Mouse (Mus musculus): Measurements from ENCODE around the gene Tmem232.
"Not testable (repeated sequence)": the region's sequence is repeated elsewhere in the genome, so short reads cannot be mapped to it uniquely, and the experiment has no call there.

The Tmem232 gene

DNA sequence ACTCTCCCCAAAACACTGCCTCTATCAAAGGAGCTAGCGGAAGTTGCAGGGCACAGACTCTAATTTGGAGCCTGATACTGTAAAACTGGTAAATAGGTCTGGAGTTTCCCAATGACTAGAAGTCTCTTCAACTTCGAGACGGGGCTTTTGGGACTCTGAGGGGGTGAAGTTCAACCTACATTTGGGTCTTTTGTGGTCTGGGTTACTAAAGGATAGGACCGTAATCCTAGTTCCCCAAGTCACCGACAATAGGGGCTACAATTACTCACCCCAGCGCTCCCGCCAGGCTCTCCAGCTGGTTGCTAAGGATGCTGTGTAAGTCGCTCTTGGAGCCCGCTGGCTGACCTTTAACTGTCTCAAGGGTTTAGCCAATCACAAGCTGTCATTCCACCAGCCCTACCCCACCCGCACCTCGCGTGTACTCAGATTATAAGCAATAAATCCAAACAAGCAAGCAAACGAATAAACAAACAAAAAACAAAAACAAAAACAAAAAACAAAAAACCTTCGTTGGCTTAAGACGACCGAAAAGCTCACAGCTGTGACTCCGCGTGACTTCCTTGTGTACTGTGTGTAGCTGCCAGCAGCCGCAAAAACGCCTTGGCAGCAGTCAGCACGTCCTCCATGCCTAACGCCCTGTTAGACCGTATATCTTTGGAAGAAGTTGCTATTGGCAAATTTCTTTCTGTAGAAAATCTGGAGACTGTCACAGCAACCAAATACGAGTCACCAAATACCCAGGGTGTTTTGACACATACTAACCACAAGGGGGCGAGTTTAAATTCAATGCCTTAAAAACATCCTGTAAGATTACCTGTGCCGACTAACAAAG, at the start of gene Tmem232:
TSS of gene Tmem232 (minus strand) at position 342 of the 832 bp plus-strand sequence.
- no peak for DNase-seq (ENCODE audit: low spot score in 2 of 2)

DNA sequence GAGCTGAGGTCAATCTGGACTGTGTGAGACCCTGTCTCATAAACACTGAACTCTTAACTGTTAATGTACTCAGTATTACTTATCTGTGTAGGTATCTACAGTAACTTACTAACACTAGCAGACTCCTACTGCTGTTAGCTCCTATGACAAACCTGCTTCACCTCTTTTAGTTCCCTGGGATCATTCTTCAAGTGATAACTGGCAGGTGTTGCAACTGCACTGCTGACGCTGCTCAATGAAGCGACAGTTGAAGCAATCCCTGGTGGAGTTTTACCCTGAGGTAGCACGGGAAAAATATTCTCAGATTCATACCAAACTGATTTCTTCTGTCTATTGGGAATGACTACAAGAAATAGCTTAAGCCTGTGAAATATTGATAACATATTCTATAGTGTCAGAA, 46.3 kb upstream of the Tmem232 start:
- no peak for DNase-seq (ENCODE audit: low spot score in 2 of 2)

- DNase-seq (ENCODE audit: low spot score in 2 of 2): no peak
These were observed 40.9 kb upstream of the Tmem232 start for GRCm38 (mm10) chr17:65581440-65581839.

- no peak for DNase-seq (ENCODE audit: low spot score in 2 of 2)
These were observed 39.2 kb upstream of the Tmem232 start for GRCm38 (mm10) chr17:65579766-65580165.

GRCm38 (mm10) chr17:65575339-65575738, 34.8 kb upstream of the Tmem232 start:
- no peak for DNase-seq (ENCODE audit: low spot score in 2 of 2)

DNA sequence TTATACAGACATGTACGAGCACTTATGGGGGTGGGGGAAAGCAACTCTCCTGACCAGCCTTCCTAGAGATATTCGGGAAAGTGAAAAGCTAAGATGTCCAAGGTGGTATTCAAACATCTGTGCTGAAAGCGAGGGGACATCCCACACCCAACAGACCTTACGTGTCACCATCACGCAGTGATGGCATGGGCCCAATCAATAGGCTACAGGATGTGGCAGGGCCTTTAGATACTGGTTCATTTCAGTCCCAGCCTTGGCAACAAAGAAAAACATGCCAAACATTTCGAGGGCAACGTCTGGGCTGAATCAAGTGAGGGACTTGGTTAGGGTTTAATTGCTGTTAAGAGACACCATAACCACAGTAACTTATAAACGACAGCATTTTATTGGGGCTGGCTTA, 34.3 kb upstream of the Tmem232 start:
- no peak for DNase-seq (ENCODE audit: low spot score in 2 of 2)

GRCm38 (mm10) chr17:65571866-65572265, 31.3 kb upstream of the Tmem232 start:
- peak in 1 of 2 experiments; percentile 39 for DNase-seq (ENCODE audit: low spot score in 2 of 2)

GRCm38 (mm10) chr17:65571466-65571865, 30.9 kb upstream of the Tmem232 start:
- no peak for DNase-seq (ENCODE audit: low spot score in 2 of 2)

- DNase-seq (ENCODE audit: low spot score in 2 of 2): no peak
These were observed 23.6 kb upstream of the Tmem232 start for GRCm38 (mm10) chr17:65564189-65564588.

- DNase-seq (ENCODE audit: low spot score in 2 of 2): no peak
These were observed 22.8 kb upstream of the Tmem232 start for GRCm38 (mm10) chr17:65563345-65563744.

DNA sequence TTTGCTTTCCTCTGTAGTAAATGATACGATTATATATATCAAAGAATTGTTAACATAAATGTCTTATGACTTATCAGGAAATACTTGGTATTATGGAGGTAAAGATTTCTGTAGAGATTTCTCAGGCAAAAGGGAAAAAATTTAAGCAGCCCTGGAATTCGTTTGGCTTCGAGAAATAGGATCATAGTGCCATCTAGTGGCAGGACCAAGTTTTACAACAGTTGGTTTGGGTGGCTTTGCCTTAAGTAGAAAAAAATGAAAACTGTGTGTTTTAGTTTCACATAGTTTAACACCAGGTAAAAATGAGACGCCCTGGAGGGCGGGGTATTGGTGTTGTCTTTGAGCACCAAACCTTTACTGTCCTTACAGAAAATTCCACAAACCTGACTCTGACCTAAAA, 22.2 kb upstream of the Tmem232 start:
- peak; percentile 32 to 42 for DNase-seq (ENCODE audit: low spot score in 2 of 2)

DNA sequence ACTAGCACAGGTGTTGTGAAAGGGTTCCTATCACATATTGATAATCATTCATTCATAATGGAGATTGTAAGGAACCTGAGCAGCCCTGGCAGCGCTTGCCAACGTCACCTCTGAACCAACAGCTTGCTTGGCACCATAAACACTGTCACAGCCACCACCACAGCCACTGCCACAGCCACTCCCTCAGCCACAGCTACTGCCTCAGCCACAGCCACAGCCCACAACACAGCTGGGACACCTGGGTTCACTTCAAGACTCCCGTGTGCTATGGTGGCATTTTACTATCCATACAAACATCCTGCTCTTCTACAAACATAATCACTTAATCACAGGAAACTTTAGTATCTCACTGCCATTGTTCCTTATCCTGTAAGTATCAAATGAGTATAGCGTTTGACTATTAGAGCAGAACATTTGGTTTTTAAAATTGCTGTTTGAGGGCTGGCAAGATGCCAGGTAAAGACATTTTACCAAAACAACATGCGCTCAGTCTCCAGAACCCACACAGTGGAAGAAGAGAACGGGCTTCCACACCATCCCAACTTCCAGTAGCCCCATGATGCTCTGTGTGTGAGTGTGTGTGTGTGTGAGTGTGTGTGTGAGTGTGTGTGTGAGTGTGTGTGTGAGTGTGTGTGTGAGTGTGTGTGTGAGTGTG, 20.9 kb upstream of the Tmem232 start:
- no peak for DNase-seq (ENCODE audit: low spot score in 2 of 2)

DNA sequence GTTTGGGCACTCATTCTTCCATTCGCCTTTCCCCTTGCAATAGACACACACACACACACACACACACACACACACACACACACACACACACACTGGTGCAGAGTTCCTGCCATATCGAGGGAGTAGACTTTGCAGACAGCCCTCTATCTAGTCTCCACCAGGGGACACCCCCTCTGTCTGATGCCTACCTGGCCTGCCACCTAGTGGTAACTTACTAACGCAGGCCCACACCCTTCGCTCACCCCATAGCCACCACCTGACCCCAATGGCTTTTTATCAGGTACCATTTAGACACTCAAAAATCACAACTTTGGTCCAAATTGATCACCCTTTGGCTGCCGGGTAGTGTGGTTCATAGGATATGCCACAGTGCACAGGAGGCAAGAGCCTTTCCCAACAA, 18.7 kb upstream of the Tmem232 start:
- DNase-seq (ENCODE audit: low spot score in 2 of 2): no peak

DNA sequence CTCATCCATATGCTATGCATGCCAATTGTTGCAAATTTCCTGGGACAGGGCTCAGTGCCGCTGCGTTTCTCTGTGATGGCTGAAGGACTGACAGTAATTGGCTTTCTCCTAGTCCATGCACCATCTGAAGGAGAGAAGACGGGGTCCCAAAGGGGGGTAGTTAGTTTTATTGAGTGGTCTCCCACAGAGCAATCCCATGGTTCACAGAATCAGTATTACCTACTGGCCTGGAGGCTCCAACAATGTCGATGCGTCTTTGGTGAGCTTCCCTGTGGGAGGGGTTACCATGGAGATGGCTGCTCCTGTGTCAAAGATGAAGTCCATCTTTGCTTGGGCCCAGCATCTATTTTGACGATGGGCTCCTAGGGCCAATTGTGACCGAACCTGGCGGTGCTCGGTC, 18.2 kb upstream of the Tmem232 start:
- DNase-seq (ENCODE audit: low spot score in 2 of 2): no peak

DNA sequence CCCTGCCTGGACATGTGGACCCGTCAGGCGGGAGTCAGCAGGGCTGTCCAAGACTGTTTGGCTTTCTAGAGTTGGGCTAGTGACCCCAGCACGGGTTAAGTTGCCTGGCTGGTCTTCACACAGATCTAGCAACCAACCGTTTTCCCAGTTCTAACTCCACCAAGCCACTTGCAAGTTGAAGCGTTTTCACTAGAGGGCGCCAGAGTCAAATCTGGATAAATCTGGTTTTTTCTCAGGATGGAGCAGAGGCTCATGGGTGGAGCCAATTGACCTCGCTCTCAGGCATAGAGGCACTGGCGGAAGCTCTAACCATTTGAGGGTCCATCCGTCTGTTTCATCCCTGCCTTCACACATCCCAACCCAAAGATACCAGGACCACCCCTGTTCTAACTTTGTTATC, 17.6 kb upstream of the Tmem232 start:
- DNase-seq (ENCODE audit: low spot score in 2 of 2): no peak

DNA sequence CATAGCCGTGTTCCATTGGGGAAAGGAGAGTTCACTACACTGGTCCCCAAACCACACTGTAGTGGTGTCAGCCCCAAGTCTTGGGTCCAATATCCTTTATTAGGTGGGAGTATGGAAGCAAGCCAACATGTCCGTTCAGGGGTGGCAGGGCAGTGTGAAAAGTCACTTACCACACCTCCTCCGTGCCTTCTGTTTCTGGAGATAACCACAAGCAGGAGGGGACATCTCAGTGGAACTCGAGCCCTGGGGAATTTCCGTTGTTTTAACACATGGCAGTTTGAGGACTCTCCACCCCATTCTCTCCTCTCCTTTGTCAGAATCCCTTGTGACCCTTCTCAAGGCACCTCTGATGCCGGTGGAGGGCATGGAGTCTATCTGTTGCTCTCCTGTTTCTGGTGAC, 16.6 kb upstream of the Tmem232 start:
- DNase-seq (ENCODE audit: low spot score in 2 of 2): no peak

DNA sequence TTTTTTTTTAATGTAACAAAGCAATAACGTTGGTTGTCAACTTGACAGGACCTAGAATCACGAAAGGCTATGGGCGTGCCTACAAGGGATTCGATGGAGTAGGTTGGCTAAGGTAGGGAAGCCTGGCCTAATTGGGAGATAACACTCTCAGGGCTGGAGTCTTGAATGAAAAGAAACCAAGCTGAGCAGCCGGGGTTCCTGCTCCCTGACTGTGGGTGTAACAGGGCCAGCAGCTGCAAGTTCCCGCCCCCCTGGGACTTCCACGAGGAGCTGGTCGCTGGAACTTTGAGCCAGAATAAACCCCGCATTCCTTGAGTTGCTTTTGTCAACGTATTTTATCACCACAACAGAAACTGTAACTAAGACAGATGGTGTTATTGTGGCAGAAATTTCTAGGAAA, 16.2 kb upstream of the Tmem232 start:
- DNase-seq (ENCODE audit: low spot score in 2 of 2): no peak

DNA sequence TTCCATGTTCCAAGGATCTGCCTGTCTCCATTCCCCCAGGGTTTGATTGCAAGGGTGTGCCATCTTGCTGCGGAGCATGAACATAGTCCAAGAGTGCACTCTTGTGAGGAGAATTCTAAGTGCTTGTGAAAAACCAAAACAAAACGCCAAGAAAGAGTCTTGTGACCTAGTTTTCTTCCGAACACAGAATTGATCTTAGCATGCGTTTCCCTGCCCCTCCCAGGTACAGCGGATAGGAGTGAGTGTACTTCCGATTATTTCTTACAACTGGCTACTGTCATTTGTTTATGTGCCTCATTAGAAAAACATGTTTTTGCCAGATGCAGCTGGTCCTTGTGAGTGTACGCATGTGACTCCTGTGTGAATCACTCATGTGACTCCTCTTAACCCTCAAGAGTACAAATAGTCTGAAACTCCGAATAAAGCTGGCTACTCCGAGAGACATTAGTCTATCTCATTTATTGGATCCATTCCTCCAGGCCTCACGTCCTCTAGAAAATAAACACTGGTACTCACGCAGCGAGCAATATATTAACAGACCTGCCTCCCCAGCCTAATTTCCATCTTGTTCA, 11.9 kb upstream of the Tmem232 start:
- DNase-seq (ENCODE audit: low spot score in 2 of 2): no peak

DNA sequence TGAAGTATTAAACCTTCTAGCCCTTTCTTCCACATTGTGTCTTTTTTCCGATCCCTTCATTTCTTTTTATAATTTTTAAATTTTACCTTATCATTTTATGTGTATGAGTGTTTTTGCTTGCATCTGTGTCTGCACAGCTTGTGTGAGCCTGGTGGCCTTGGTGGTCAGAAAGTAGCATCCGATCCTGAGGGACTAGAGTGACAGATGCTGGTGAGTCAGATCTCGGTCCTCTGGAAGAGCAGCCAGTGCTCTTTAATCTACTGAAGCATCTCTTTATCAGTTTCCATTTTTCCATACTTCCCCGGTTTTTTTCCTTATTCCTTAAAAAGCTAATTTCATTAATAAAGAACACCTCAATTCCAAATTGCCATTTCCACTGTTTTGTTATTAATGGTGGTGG, 9.8 kb upstream of the Tmem232 start:
- no peak for DNase-seq (ENCODE audit: low spot score in 2 of 2)

- no peak for DNase-seq (ENCODE audit: low spot score in 2 of 2)
These were observed 8.2 kb upstream of the Tmem232 start for GRCm38 (mm10) chr17:65548698-65549365.

DNA sequence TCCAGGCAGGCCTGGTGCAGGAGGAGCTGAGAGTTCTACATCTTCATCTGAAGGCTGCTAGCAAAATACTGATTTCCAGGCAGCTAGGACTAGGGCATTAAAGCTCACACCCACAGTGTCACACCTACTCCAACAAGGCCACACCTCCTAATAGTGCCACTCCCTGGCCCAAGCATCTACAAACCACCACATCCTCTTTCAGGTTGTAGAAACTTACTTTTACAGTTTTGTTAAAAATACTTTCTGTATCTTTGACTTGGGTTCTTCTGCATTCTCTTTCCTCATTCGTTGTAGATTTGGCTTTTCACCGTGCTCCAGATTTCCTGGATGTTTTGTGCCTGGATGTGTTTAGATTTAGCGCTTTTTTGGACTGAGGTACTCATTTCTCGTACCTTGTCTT, 5.6 kb upstream of the Tmem232 start:
- DNase-seq (ENCODE audit: low spot score in 2 of 2): not testable (repeated sequence)

DNA sequence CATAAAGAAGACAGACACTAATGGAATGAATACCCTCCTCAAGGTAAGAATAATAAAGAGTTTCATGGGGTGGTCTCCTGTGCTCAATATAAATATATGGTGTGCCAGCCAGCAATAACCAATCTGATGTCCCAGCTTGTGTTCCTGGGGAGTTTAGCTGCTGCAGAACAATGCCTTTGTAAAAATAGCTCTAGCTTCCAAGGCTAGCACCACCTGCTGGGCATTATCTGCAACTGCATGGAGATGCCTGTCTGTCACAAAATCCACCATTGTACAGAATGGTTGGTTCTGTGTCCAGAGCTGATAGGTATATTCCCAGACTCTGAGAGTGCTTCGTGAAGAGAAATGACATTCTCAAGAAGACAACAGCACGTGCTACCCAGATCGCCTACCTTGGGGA, 4.4 kb downstream of the Tmem232 start:
- DNase-seq (ENCODE audit: low spot score in 2 of 2): no peak

Measured in right cerebral cortex, postnatal 36 days (tissue).